Mouse (Mus musculus): ENCODE measurements around the gene Fgfr2. TPM values are rescaled to one million over a fixed set of nuclear protein-coding genes. Genes with fewer than 3 reads are reported as not detected.
"Not testable (repeated sequence)": the region's sequence is repeated elsewhere in the genome, so short reads cannot be mapped to it uniquely, and the experiment has no call there.

The Fgfr2 gene
- polyA plus RNA-seq, 1 experiment from 2014 or later = 33.9 TPM

GRCm38 (mm10) chr7:133114847-133115470 lies 8.2 kb downstream of the Fgfr2 start:
- Histone ChIP-seq H3K4me1 (replicated peaks) (peaks cover 91% of the 10 kb centered on the region), H3K27me3 (no peaks in the 10 kb centered on the region), H3K4me3 (no peak overlapping the region), H3K4me2 (peak overlapping the region; percentile 40), H3K9me3 (no peaks in the 10 kb centered on the region), H3K9ac (peak overlapping the region; percentile 49), H3K27ac (no peak overlapping the region), H3K36me3 (no peaks in the 10 kb centered on the region)
- 18% methylated on average over 20 of the region's 20 CpGs for WGBS
- no peak for ATAC-seq (ENCODE audit: low FRiP score)

GRCm38 (mm10) chr7:133113185-133113895 lies 9.8 kb downstream of the Fgfr2 start:
- H3K27ac ChIP-seq = 0 out of 2 replicates have a peak overlapping the region, but pooled peaks have one; percentile 15
- H3K4me1 ChIP-seq (replicated peaks) = peaks cover 88% of the 10 kb centered on the region
- 76% methylated on average over 8 of the region's 8 CpGs for WGBS
- ATAC-seq (ENCODE audit: low FRiP score) = no peak
- H3K27me3 ChIP-seq = no peaks in the 10 kb centered on the region
- H3K36me3 ChIP-seq = no peaks in the 10 kb centered on the region
- no peaks in the 10 kb centered on the region for H3K9me3 ChIP-seq
- H3K4me3 ChIP-seq = no peak overlapping the region
- H3K9ac ChIP-seq = no peak overlapping the region
- no peak overlapping the region for H3K4me2 ChIP-seq

GRCm38 (mm10) chr7:133112351-133112831 lies 10.8 kb downstream of the Fgfr2 start:
- Histone ChIP-seq H3K9me3 (no peaks in the 10 kb centered on the region), H3K4me2 (no peak overlapping the region), H3K4me3 (no peak overlapping the region), H3K27me3 (no peaks in the 10 kb centered on the region), H3K36me3 (no peaks in the 10 kb centered on the region), H3K9ac (0 out of 2 replicates have a peak overlapping the region, but pooled peaks have one; percentile 13), H3K27ac (no peak overlapping the region), H3K4me1 (replicated peaks) (peaks cover 81% of the 10 kb centered on the region)
- ATAC-seq (ENCODE audit: low FRiP score) = no peak
- 9% methylated on average over 6 of the region's 6 CpGs for WGBS

DNA sequence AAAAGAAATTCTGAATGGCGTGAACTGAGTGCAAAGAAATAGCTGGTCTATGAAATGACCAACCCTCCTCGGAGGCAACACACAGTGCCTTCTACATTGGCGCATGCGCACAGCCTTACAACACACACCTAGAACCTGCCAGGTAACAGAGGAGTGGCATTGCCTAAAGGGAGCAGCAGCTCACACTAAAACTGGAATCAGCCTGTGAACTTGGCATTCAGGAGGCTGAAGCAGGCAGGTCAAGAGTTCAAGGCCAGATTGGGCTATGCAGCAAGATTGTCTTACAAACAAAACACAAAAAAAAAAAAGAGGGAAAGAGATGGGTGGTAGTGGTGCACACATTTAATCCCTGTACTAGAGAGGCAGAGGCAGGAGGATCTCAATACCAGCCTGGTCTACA lies 13.7 kb downstream of the Fgfr2 start:
- H3K36me3 ChIP-seq = no peaks in the 10 kb centered on the region
- 94% methylated on average over 4 of the region's 4 CpGs for WGBS
- H3K4me3 ChIP-seq = no peak overlapping the region
- H3K4me1 ChIP-seq (replicated peaks) = peaks cover 60% of the 10 kb centered on the region
- H3K27ac ChIP-seq = no peak overlapping the region
- H3K27me3 ChIP-seq = no peaks in the 10 kb centered on the region
- no peaks in the 10 kb centered on the region for H3K9me3 ChIP-seq
- no peak overlapping the region for H3K9ac ChIP-seq
- no peak overlapping the region for H3K4me2 ChIP-seq
- ATAC-seq (ENCODE audit: low FRiP score) = no peak

GRCm38 (mm10) chr7:133108695-133109094 lies 14.5 kb downstream of the Fgfr2 start:
- ATAC-seq (ENCODE audit: low FRiP score) = no peak
- Histone ChIP-seq H3K36me3 (no peaks in the 10 kb centered on the region), H3K27ac (no peak overlapping the region), H3K9ac (no peak overlapping the region), H3K4me3 (no peak overlapping the region), H3K27me3 (no peaks in the 10 kb centered on the region), H3K9me3 (no peaks in the 10 kb centered on the region), H3K4me2 (no peak overlapping the region), H3K4me1 (replicated peaks) (peaks cover 55% of the 10 kb centered on the region)
- 99% methylated on average over 2 of the region's 2 CpGs for WGBS

- no peak overlapping the region for H3K4me2 ChIP-seq
- H3K27me3 ChIP-seq = no peaks in the 10 kb centered on the region
- ATAC-seq (ENCODE audit: low FRiP score) = no peak
Measured at GRCm38 (mm10) chr7:133102578-133102977, 20.6 kb downstream of the Fgfr2 start.

DNA sequence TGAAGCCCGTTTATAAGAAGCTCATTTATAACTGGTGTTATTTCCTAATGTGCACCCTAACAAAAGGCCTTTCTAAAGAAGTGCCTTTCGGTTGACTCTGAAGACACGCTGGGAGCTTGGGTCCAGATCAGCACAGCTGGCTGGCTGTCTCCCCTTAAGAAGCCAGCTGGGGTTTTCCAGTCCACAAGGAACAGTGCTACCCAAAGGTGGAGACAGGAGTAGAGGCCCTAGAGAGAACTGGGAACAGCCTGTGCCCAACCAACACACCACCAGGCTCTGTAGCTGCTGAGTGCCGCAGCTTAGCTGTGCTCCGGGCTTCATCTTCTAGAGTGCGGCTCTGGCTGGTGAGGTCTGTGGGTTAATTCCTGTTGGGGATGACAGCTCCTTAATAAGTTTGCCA lies 22.1 kb downstream of the Fgfr2 start:
- ATAC-seq (ENCODE audit: low FRiP score) = no peak
- H3K9ac ChIP-seq = no peak overlapping the region
- no peak overlapping the region for H3K4me3 ChIP-seq
- no peaks in the 10 kb centered on the region for H3K9me3 ChIP-seq
- WGBS = 70% methylated on average over 6 of the region's 6 CpGs
- H3K36me3 ChIP-seq = no peaks in the 10 kb centered on the region
- H3K27me3 ChIP-seq = no peaks in the 10 kb centered on the region
- H3K4me2 ChIP-seq = no peak overlapping the region
- H3K27ac ChIP-seq = 0 out of 2 replicates have a peak overlapping the region, but pooled peaks have one; percentile 42
- peaks cover 68% of the 10 kb centered on the region for H3K4me1 ChIP-seq (replicated peaks)

More at GRCm38 (mm10) chr7:133102578-133102977, 20.6 kb downstream of the Fgfr2 start:
- Histone ChIP-seq H3K4me3 (no peak overlapping the region), H3K9me3 (no peaks in the 10 kb centered on the region), H3K4me1 (replicated peaks) (peaks cover 64% of the 10 kb centered on the region), H3K27ac (no peak overlapping the region), H3K9ac (no peak overlapping the region), H3K36me3 (no peaks in the 10 kb centered on the region)
- WGBS = 58% methylated on average over 3 of the region's 3 CpGs

- Histone ChIP-seq H3K9me3 (no peaks in the 10 kb centered on the region), H3K27ac (no peak overlapping the region), H3K36me3 (no peaks in the 10 kb centered on the region), H3K4me2 (no peak overlapping the region), H3K4me3 (no peak overlapping the region), H3K9ac (no peak overlapping the region), H3K27me3 (no peaks in the 10 kb centered on the region), H3K4me1 (replicated peaks) (peaks cover 63% of the 10 kb centered on the region)
- ATAC-seq (ENCODE audit: low FRiP score) = no peak
- WGBS = 58% methylated on average over 6 of the region's 6 CpGs
Measured at GRCm38 (mm10) chr7:133100178-133100577, 23.0 kb downstream of the Fgfr2 start.

DNA sequence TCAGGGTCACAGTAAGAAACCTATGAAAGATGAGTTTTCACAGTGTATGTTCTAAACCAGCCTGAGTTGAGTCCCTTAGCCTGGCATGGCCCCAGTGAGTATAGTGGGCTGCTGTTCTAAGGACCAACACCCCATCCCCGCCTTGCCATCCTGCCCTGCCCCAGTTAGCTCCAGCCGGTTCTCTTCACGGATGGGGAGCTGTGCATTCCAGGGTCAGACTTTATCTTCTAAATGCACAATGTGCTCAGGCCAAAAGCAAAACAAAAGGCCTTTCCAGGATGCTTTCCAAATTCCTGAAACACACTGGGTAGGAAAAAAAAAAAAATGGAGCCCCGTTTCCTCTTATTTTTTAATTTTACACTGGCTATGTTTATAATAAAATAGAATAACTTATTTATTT lies 23.9 kb downstream of the Fgfr2 start:
- Histone ChIP-seq H3K27ac (0 out of 2 replicates have a peak overlapping the region, but pooled peaks have one; percentile 14), H3K4me1 (replicated peaks) (peaks cover 60% of the 10 kb centered on the region), H3K9me3 (no peaks in the 10 kb centered on the region), H3K9ac (no peak overlapping the region; the same call in 1 of the 2 replicates), H3K4me2 (no peak overlapping the region), H3K4me3 (no peak overlapping the region), H3K27me3 (no peaks in the 10 kb centered on the region), H3K36me3 (no peaks in the 10 kb centered on the region)
- WGBS = 41% methylated on average over 4 of the region's 4 CpGs
- no peak for ATAC-seq (ENCODE audit: low FRiP score)

GRCm38 (mm10) chr7:133098118-133098793 lies 24.9 kb downstream of the Fgfr2 start:
- peaks cover 65% of the 10 kb centered on the region for H3K4me1 ChIP-seq (replicated peaks)
- H3K9ac ChIP-seq = no peak overlapping the region
- no peak overlapping the region for H3K4me3 ChIP-seq
- no peaks in the 10 kb centered on the region for H3K27me3 ChIP-seq
- no peaks in the 10 kb centered on the region for H3K9me3 ChIP-seq
- H3K4me2 ChIP-seq = no peak overlapping the region
- H3K36me3 ChIP-seq = no peaks in the 10 kb centered on the region
- H3K27ac ChIP-seq = no peak overlapping the region
- 89% methylated on average over 12 of the region's 12 CpGs for WGBS
- ATAC-seq (ENCODE audit: low FRiP score) = no peak

DNA sequence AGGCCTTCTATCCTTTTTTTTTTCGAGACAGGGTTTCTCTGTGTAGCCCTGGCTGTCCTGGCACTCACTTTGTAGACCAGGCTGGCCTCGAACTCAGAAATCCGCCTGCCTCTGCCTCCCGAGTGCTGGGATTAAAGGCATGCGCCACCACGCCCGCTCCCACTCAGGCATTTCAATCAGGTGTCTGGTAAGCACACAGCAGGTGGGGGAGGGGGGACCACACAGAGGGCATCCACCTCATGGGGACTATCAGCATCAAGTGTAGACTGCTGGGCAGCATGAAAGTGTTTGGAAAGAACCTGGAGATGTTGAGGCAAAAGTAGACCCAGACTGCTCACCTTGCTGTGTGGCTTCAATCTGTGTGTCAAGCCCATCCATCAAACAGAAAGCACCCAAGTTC lies 27.5 kb downstream of the Fgfr2 start:
- H3K9me3 ChIP-seq; H3K4me3 ChIP-seq; H3K27ac ChIP-seq; H3K27me3 ChIP-seq; ATAC-seq (ENCODE audit: low FRiP score); H3K36me3 ChIP-seq; H3K4me2 ChIP-seq; H3K9ac ChIP-seq: not testable (repeated sequence)
- WGBS = 90% methylated on average over 7 of the region's 7 CpGs
- peaks cover 59% of the 10 kb centered on the region for H3K4me1 ChIP-seq (replicated peaks)

DNA sequence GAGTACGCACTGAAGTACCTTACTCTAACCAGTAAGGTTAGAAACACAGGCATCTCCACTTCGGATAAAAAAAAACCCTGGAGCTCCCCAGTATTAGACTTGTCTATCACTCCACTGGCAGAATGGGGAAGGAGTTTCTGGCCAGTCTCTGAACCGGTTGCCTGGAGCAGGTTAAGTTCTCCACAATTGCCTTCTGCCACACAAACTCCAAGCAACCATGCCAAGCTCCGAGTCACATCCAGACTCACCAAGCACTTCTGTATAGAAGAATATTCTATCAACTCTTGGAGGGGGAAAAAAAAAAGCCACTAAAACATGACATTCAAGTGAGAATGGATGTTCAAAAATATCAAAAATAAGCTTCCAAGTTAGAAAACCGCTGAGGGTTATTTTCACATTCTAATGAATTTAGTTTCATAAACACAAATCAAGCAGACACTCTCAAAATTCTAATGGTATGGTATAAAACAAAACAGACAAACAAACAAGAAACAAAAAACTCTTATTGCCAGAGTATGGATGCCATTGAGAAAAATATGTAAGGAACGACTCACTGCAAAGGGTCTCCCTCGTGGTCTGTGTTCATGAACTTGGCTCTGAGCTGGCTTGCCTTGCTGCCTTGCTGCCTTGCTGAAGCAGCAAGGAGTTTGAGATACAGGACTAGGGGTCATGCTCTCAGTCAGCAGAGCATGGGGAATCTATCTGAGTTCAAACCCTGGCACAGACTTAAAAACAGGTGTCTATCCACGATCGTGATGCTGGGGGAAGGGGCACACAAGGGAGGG lies 28.2 kb downstream of the Fgfr2 start:
- Histone ChIP-seq H3K27ac (no peak overlapping the region), H3K9me3 (no peaks in the 10 kb centered on the region), H3K4me2 (no peak overlapping the region), H3K27me3 (no peaks in the 10 kb centered on the region), H3K4me3 (no peak overlapping the region), H3K4me1 (replicated peaks) (peaks cover 59% of the 10 kb centered on the region), H3K9ac (no peak overlapping the region), H3K36me3 (no peaks in the 10 kb centered on the region; the same call in 1 of the 2 replicates)
- ATAC-seq (ENCODE audit: low FRiP score) = no peak
- 84% methylated on average over 9 of the region's 9 CpGs for WGBS
